1 mouse cellular context compared by ENCODE assay signal in the genomic region with DNA sequence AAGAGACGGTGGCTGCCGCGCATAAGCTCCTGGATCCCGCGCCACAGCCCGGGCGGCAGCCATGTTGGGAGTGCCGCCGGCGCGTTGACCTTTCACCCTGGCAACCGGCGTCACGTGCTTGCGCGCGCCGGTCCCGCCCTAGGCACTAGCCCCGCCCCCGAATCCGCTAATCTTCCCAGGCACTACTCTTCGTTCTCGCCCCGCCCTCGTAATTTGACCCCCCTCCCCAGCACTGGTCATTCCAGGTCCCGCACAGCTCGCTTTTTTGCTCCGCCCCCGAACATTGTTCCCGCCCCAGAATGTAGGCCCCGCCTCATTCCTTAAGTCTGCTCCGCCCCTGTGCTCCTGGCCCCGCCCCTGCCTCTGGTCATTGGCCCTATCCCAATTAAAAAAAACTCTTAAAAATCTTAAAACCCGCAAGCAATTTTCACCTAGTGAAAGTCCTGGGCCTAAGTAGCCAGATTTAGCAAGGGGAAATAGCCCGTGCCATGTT.
TF ChIP-seq lines count a peak whose summit lies in the region.

TSS of gene Qsox2 (minus strand) at position 236 of the 493 bp plus-strand sequence.

TF ChIP-seq in CH12.LX, 34 proteins besides CTCF, POLR2A, EP300 and RAD21 (continued from another document):
- TF ChIP-seq ZMIZ1 (IDR thresholded peaks at IDR 0.05; ENCODE audit: low read depth, low read length) (peak; percentile 60; the same call in 1 of the 2 replicates), MEF2A (IDR thresholded peaks at IDR 0.05; ENCODE audit: borderline replicate concordance, low read depth, low read length) (peak; percentile 12; the same call in 1 of the 2 replicates), MAFK (IDR thresholded peaks at IDR 0.05; ENCODE audit: insufficient replicate concordance, low read length) (no peak), USF1 (IDR thresholded peaks at IDR 0.05; ENCODE audit: low read depth, low read length) (peak; percentile 91), MAZ (IDR thresholded peaks at IDR 0.05; ENCODE audit: low read depth, low read length) (no peak; the same call in 1 of the 2 replicates), MAX (IDR thresholded peaks at IDR 0.05; ENCODE audit: low read length) (peak; percentile 80; the same call in 1 of the 2 replicates), NRF1 (IDR thresholded peaks at IDR 0.05; ENCODE audit: low read depth, low read length) (peak; percentile 70)
